In the genomic region with DNA sequence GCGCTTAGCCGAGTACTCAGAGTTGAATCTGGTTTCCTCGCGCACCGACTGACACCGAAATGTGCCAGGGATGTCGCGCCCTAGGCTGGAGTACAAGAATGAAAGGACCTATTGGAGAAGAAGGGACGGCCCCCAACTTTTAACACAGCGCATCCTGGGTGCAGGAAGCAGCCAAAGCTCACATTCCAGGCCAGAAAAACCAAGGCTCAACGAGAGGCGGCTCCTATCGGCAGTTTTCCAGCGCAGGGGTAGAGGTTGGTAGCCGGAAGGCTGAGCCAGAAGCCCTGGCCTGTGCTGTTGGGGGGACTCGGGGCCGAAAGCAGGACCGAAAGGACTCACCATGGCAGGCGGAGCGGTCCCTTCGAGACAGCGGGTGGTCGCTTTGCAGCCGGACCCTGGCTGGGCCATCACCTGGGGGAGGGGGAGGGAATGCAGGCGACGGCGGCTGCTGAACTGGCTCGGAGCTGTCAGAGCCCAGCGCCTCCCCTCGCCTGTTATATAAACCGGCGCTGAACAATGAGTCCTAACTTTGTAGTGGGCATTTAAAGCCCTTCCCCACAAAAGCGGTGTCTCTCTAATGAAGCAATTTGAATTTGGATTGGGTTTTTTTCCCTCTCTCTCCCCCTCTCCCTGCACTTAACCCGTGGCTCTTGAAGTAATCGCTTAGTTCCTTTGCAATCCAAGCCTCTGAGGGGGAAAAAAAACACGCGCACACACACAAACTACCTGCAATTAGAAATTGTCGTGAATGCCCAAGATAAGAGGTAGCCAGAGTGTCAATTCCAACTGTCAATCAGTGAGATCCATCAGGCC, we compare ENCODE assay signal across 8 mouse cellular contexts. TPM values are rescaled to one million over a fixed set of nuclear protein-coding genes. Genes with fewer than 3 reads are reported as not detected.
DNase-seq lines count a peak whose midpoint lies in the region; ATAC-seq and TF ChIP-seq lines count a peak whose summit lies in the region.

No protein-coding gene starts in this region.

- ATAC-seq in forebrain, embryonic 14.5 days: peak; percentile 56
- ATAC-seq in neural tube, embryonic 11.5 days (ENCODE audit: insufficient read depth, low FRiP score, low TSS enrichment): no peak
- ATAC-seq in erythroid progenitor cell, adult 5-6 weeks (replicated peaks; ENCODE audit: low FRiP score, poor library complexity, severe bottlenecking): no peak

- peaks cover 82% of the 10 kb centered on the region for H3K27me3 ChIP-seq in forebrain, embryonic 14.5 days (replicated peaks; ENCODE audit: control insufficient read depth, insufficient read depth, low read length)
- H3K27me3 ChIP-seq in limb, embryonic 10.5 days (ENCODE audit: low read depth, poor library complexity, severe bottlenecking): peaks cover 100% of the 10 kb centered on the region
- peaks cover 99% of the 10 kb centered on the region for H3K27me3 ChIP-seq in neural tube, embryonic 11.5 days (ENCODE audit: control insufficient read depth, insufficient read depth, low read length)

- no peaks in the 10 kb centered on the region for H3K9me3 ChIP-seq in ES-E14 (ENCODE audit: control insufficient read depth, insufficient read depth, low read depth, low read length)
- no peaks in the 10 kb centered on the region for H3K9me3 ChIP-seq in forebrain, embryonic 14.5 days (replicated peaks; ENCODE audit: control insufficient read depth, low read length)
- no peaks in the 10 kb centered on the region for H3K9me3 ChIP-seq in limb, embryonic 10.5 days (replicated peaks)
- no peaks in the 10 kb centered on the region for H3K9me3 ChIP-seq in neural tube, embryonic 11.5 days (ENCODE audit: control insufficient read depth, low read length)

- no peak overlapping the region for H3K27ac ChIP-seq in ES-E14 (ENCODE audit: insufficient read depth, low read depth, low read length, poor library complexity, severe bottlenecking)
- H3K27ac ChIP-seq in forebrain, embryonic 14.5 days (ENCODE audit: low read depth, low read length): peak overlapping the region; percentile 91
- H3K27ac ChIP-seq in limb, embryonic 10.5 days: 0 out of 2 replicates have a peak overlapping the region, but pooled peaks have one; percentile 16
- H3K27ac ChIP-seq in neural tube, embryonic 11.5 days (ENCODE audit: low read depth, low read length): no peak overlapping the region

- peak; percentile 4 for DNase-seq in gastrocnemius, adult 18-20 months (ENCODE audit: low spot score)
- DNase-seq in gastrocnemius, postnatal 25 days: no peak
- no peak for DNase-seq in ES-E14 (ENCODE audit: low read depth, low spot score)
- peak; percentile 69 for DNase-seq in forebrain, embryonic 14.5 days (ENCODE audit: low spot score)
- DNase-seq in limb, embryonic 10.5 days (ENCODE audit: low spot score): peak; percentile 75
- DNase-seq in neural tube, embryonic 11.5 days (ENCODE audit: low spot score): peak; percentile 59
- DNase-seq in B cell, adult 2 months: no peak

- H3K9ac ChIP-seq in ES-E14 (ENCODE audit: insufficient read depth, low read depth, low read length, poor library complexity, severe bottlenecking): no peak overlapping the region
- peak overlapping the region; percentile 64 for H3K9ac ChIP-seq in forebrain, embryonic 14.5 days (ENCODE audit: low read length)
- H3K9ac ChIP-seq in neural tube, embryonic 11.5 days (ENCODE audit: low read length): no peak overlapping the region

- no peaks in the 10 kb centered on the region for H3K36me3 ChIP-seq in ES-E14 (ENCODE audit: control insufficient read depth, insufficient read depth, low read length, poor library complexity, severe bottlenecking)
- H3K36me3 ChIP-seq in forebrain, embryonic 14.5 days (ENCODE audit: control insufficient read depth, insufficient read depth, low read length): no peaks in the 10 kb centered on the region
- no peaks in the 10 kb centered on the region for H3K36me3 ChIP-seq in limb, embryonic 10.5 days
- H3K36me3 ChIP-seq in neural tube, embryonic 11.5 days (ENCODE audit: control insufficient read depth, insufficient read depth, low read length): no peaks in the 10 kb centered on the region

- under 1% methylated on average over 38 of the region's 38 CpGs for WGBS in forebrain, embryonic 14.5 days
- under 1% methylated on average over 38 of the region's 38 CpGs for WGBS in limb, embryonic 10.5 days
- under 1% methylated on average over 38 of the region's 38 CpGs for WGBS in neural tube, embryonic 11.5 days

- H3K4me2 ChIP-seq in forebrain, embryonic 14.5 days (ENCODE audit: low read length): peak overlapping the region; percentile 52
- peak overlapping the region; percentile 28 for H3K4me2 ChIP-seq in neural tube, embryonic 11.5 days (ENCODE audit: low read depth)

- peak overlapping the region; percentile 21 to 31; a peak in 2 of 4 replicates for H3K4me3 ChIP-seq in ES-E14 (ENCODE audit: insufficient read depth in 1 of 2, low read depth in 1 of 2, low read length in 2 of 2, poor library complexity in 1 of 2, severe bottlenecking in 1 of 2)
- peak overlapping the region; percentile 36 for H3K4me3 ChIP-seq in forebrain, embryonic 14.5 days (ENCODE audit: low read depth, low read length)
- peak overlapping the region; percentile 51 for H3K4me3 ChIP-seq in limb, embryonic 10.5 days
- H3K4me3 ChIP-seq in neural tube, embryonic 11.5 days (ENCODE audit: low read depth, low read length): peak overlapping the region; percentile 15

- in situ Hi-C loops in ES-E14 (cut with MboI; ENCODE audit: low sequenced_read_pairs in 2 of 2, unreplicated experiment in 2 of 2): no loop called here

- peaks cover 0 to 6% of the 10 kb centered on the region in 2 experiments; a peak in 1 of 4 replicates for H3K4me1 ChIP-seq in ES-E14 (ENCODE audit: control insufficient read depth in 2 of 2, insufficient read depth in 2 of 2, low read length in 2 of 2, poor library complexity in 1 of 2)
- peaks cover 5% of the 10 kb centered on the region; the same call in 1 of the 2 replicates for H3K4me1 ChIP-seq in forebrain, embryonic 14.5 days (ENCODE audit: control insufficient read depth, insufficient read depth, low read length)
- peaks cover 50% of the 10 kb centered on the region for H3K4me1 ChIP-seq in limb, embryonic 10.5 days
- H3K4me1 ChIP-seq in neural tube, embryonic 11.5 days (ENCODE audit: control insufficient read depth, insufficient read depth, low read length): peaks cover 15% of the 10 kb centered on the region; the same call in 1 of the 2 replicates

TF ChIP-seq in ES-E14, 5 proteins besides CTCF, POLR2A, EP300 and RAD21 (continues in another document):
- no peak for TF ChIP-seq HCFC1 (IDR thresholded peaks at IDR 0.05; ENCODE audit: borderline replicate concordance, insufficient read depth, low read length)

RNA-seq across cellular contexts. Expression of a gene that starts 1.4 kb away (rescaled TPM):
- 1 to 10 TPM in 1 of 2 experiments, under 1 TPM in 1; 0.94 to 1.4 TPM for total RNA-seq in gastrocnemius, adult 18-20 months (2021)
- 1 to 10 TPM; 3.7 to 4.0 TPM for total RNA-seq in gastrocnemius, postnatal 25 days (2021)
- total RNA-seq in ES-E14 (2012; rRNA removed): 1.8 and 2.5 TPM in 2 replicates
- 14.7 and 27.3 TPM in 2 replicates for polyA plus RNA-seq in forebrain, embryonic 14.5 days (2014; fragmentation: Nextera tagmentation; extraction: Ambion mirVana)
- 0.94 and 1.0 TPM in 2 replicates for polyA plus RNA-seq in limb, embryonic 10.5 days (2016; fragmentation: Nextera tagmentation; extraction: Ambion mirVana)
- polyA plus RNA-seq in neural tube, embryonic 11.5 days (2014; fragmentation: Nextera tagmentation; extraction: Ambion mirVana): 0.72 and 1.5 TPM in 2 replicates
- not detected in 2 replicates for total RNA-seq in erythroid progenitor cell, adult 5-6 weeks (2015; ENCODE audit: low replicate concordance)
- total RNA-seq in erythroid progenitor cell, adult 5-6 weeks (2017; ENCODE audit: low replicate concordance): not detected in 2 replicates

RNA-seq across cellular contexts. Expression of a gene that starts 32.4 kb away (rescaled TPM):
- total RNA-seq in gastrocnemius, adult 18-20 months (2021): 10 to 100 TPM; 12.9 to 14.8 TPM
- total RNA-seq in gastrocnemius, postnatal 25 days (2021): 10 to 100 TPM; 13.7 to 14.8 TPM
- total RNA-seq in ES-E14 (2012; rRNA removed): 8.4 and 9.1 TPM in 2 replicates
- 37.2 and 39.9 TPM in 2 replicates for polyA plus RNA-seq in forebrain, embryonic 14.5 days (2014; fragmentation: Nextera tagmentation; extraction: Ambion mirVana)
- polyA plus RNA-seq in limb, embryonic 10.5 days (2016; fragmentation: Nextera tagmentation; extraction: Ambion mirVana): 23.0 and 27.1 TPM in 2 replicates
- polyA plus RNA-seq in neural tube, embryonic 11.5 days (2014; fragmentation: Nextera tagmentation; extraction: Ambion mirVana): 31.3 and 32.1 TPM in 2 replicates
- 0.42 TPM in 1 of 2 replicates, not detected in the other for total RNA-seq in erythroid progenitor cell, adult 5-6 weeks (2015; ENCODE audit: low replicate concordance)
- total RNA-seq in erythroid progenitor cell, adult 5-6 weeks (2017; ENCODE audit: low replicate concordance): 3.4 and 16.2 TPM in 2 replicates

RNA-seq across cellular contexts. Expression of a gene that starts 32.8 kb away (rescaled TPM):
- 10 to 100 TPM; 31.4 to 34.1 TPM for total RNA-seq in gastrocnemius, adult 18-20 months (2021)
- 10 to 100 TPM; 27.2 to 29.2 TPM for total RNA-seq in gastrocnemius, postnatal 25 days (2021)
- 16.5 and 22.1 TPM in 2 replicates for total RNA-seq in ES-E14 (2012; rRNA removed)
- polyA plus RNA-seq in forebrain, embryonic 14.5 days (2014; fragmentation: Nextera tagmentation; extraction: Ambion mirVana): 166 and 187 TPM in 2 replicates
- 74.4 and 85.3 TPM in 2 replicates for polyA plus RNA-seq in limb, embryonic 10.5 days (2016; fragmentation: Nextera tagmentation; extraction: Ambion mirVana)
- polyA plus RNA-seq in neural tube, embryonic 11.5 days (2014; fragmentation: Nextera tagmentation; extraction: Ambion mirVana): 120 and 122 TPM in 2 replicates
- 25.6 and 29.2 TPM in 2 replicates for total RNA-seq in erythroid progenitor cell, adult 5-6 weeks (2015; ENCODE audit: low replicate concordance)
- 11.5 and 15.9 TPM in 2 replicates for total RNA-seq in erythroid progenitor cell, adult 5-6 weeks (2017; ENCODE audit: low replicate concordance)

RNA-seq across cellular contexts. Expression of a gene that starts 54.5 kb away (rescaled TPM):
- total RNA-seq in gastrocnemius, adult 18-20 months (2021): not detected
- total RNA-seq in gastrocnemius, postnatal 25 days (2021): not detected
- total RNA-seq in ES-E14 (2012; rRNA removed): not detected in 2 replicates
- polyA plus RNA-seq in forebrain, embryonic 14.5 days (2014; fragmentation: Nextera tagmentation; extraction: Ambion mirVana): 2.6 and 3.4 TPM in 2 replicates
- polyA plus RNA-seq in limb, embryonic 10.5 days (2016; fragmentation: Nextera tagmentation; extraction: Ambion mirVana): 0.35 TPM in 1 of 2 replicates, not detected in the other
- 0.84 TPM in 1 of 2 replicates, not detected in the other for polyA plus RNA-seq in neural tube, embryonic 11.5 days (2014; fragmentation: Nextera tagmentation; extraction: Ambion mirVana)
- total RNA-seq in erythroid progenitor cell, adult 5-6 weeks (2015; ENCODE audit: low replicate concordance): not detected in 2 replicates
- total RNA-seq in erythroid progenitor cell, adult 5-6 weeks (2017; ENCODE audit: low replicate concordance): not detected in 2 replicates

RNA-seq across cellular contexts. Expression of a gene that starts 54.6 kb away (rescaled TPM):
- 100 to 1,000 TPM; 309 to 366 TPM for total RNA-seq in gastrocnemius, adult 18-20 months (2021)
- total RNA-seq in gastrocnemius, postnatal 25 days (2021): 100 to 1,000 TPM; 390 to 396 TPM
- total RNA-seq in ES-E14 (2012; rRNA removed): 80.0 and 89.0 TPM in 2 replicates
- 283 and 287 TPM in 2 replicates for polyA plus RNA-seq in forebrain, embryonic 14.5 days (2014; fragmentation: Nextera tagmentation; extraction: Ambion mirVana)
- 208 and 218 TPM in 2 replicates for polyA plus RNA-seq in limb, embryonic 10.5 days (2016; fragmentation: Nextera tagmentation; extraction: Ambion mirVana)
- 208 and 210 TPM in 2 replicates for polyA plus RNA-seq in neural tube, embryonic 11.5 days (2014; fragmentation: Nextera tagmentation; extraction: Ambion mirVana)
- 10.1 and 21.6 TPM in 2 replicates for total RNA-seq in erythroid progenitor cell, adult 5-6 weeks (2015; ENCODE audit: low replicate concordance)
- 16.4 and 26.1 TPM in 2 replicates for total RNA-seq in erythroid progenitor cell, adult 5-6 weeks (2017; ENCODE audit: low replicate concordance)

Comparison
In these comparisons a context has a peak if more than half of its experiments do, and no peak if none do; other contexts are left out.
1. DNase-seq: peak in gastrocnemius, adult 18-20 months (single experiment), forebrain, embryonic 14.5 days (single experiment), limb, embryonic 10.5 days (single experiment) and neural tube, embryonic 11.5 days (single experiment); none in gastrocnemius, postnatal 25 days (single experiment), ES-E14 (single experiment) and B cell, adult 2 months (0 of 2).
2. H3K27ac ChIP-seq: peak in forebrain, embryonic 14.5 days (single experiment) and limb, embryonic 10.5 days (single experiment); none in ES-E14 (single experiment) and neural tube, embryonic 11.5 days (single experiment).
3. Peak in every context shown above with its lines, with median percentiles within 50 percentile points of each other: H3K4me3 ChIP-seq.